Mouse (Mus musculus) heart, postnatal 0 days (tissue): Measurements from ENCODE around the gene Ubxn6. TPM values are rescaled to one million over a fixed set of nuclear protein-coding genes. Genes with fewer than 3 reads are reported as not detected.

ENCODE experiments used
- ATAC-seq: fragments of 200-750 bp; cut with Nextera tagmentation; 2 replicates; pipeline ENCODE4 v1.8.0; 2017; ENCODE audit warnings: low read depth, moderate number of reproducible peaks, moderate library complexity; ENCODE audit not compliant: insufficient read depth
- DNase-seq: peaks from one replicate; pipeline ENCODE4 v3.0.0-alpha.2; 2016; ENCODE audit warnings: low spot score
- H3K27ac ChIP-seq: fragments of 300-500 bp; sonication (generic); 2 replicates; pipeline ENCODE4 v1.5.1; 2014; ENCODE audit warnings: low read depth, mild to moderate bottlenecking
- H3K27me3 ChIP-seq: fragments of 300-500 bp; sonication (generic); 2 replicates; pipeline ENCODE4 v1.6.1; 2014; ENCODE audit warnings: low read length, mixed read lengths; ENCODE audit not compliant: control insufficient read depth, insufficient read depth
- H3K36me3 ChIP-seq: fragments of 300-500 bp; sonication (generic); replicated peaks from 2 replicates; pipeline ENCODE4 v1.6.1; 2014; ENCODE audit warnings: low read length, mixed read lengths; ENCODE audit not compliant: control insufficient read depth, insufficient read depth
- H3K4me1 ChIP-seq: fragments of 300-500 bp; sonication (generic); 2 replicates; pipeline ENCODE4 v1.6.1; 2014; ENCODE audit warnings: antibody characterized with exemption; ENCODE audit not compliant: control insufficient read depth, insufficient read depth
- H3K4me2 ChIP-seq: fragments of 300-500 bp; sonication (generic); 2 replicates; pipeline ENCODE4 v1.6.1; 2014; ENCODE audit warnings: low read depth, mild to moderate bottlenecking, low read length, moderate library complexity
- H3K4me3 ChIP-seq: fragments of 300-500 bp; sonication (generic); 2 replicates; pipeline ENCODE4 v1.5.1; 2014; ENCODE audit warnings: low read depth, low read length
- H3K9ac ChIP-seq: fragments of 300-500 bp; sonication (generic); replicated peaks from 2 replicates; pipeline ENCODE4 v1.6.1; 2014; ENCODE audit warnings: low read depth, low read length, mixed read lengths
- H3K9me3 ChIP-seq: fragments of 300-500 bp; sonication (generic); replicated peaks from 2 replicates; pipeline ENCODE4 v1.6.1; 2016; ENCODE audit warnings: low read length; ENCODE audit not compliant: control insufficient read depth
- CTCF ChIP-seq: IDR thresholded peaks from 2 replicates; pipeline ENCODE4 v1.5.1; 2016; ENCODE audit warnings: antibody characterized with exemption, control low read depth, low read depth
- EP300 ChIP-seq: IDR thresholded peaks from 2 replicates; pipeline ENCODE4 v1.6.1; 2016; ENCODE audit warnings: antibody characterized with exemption, low read depth
- WGBS: fragments of 180-500 bp; shearing (Covaris S2); extraction: QIAGEN DNeasy Blood & Tissue Kit; methylation state at CpG from one replicate; pipeline ENCODE4 v1.1.7; 2014; 5-methylcytosine and 5-hydroxymethylcytosine counted together
- polyA plus RNA-seq: library from polyadenylated mRNA; unstranded; fragments of >200 nt; fragmentation: Nextera tagmentation; extraction: Ambion mirVana; gene quantifications from 2 replicates; pipeline ENCODE4 v1.2.1, GENCODE M21; 2015
- total RNA-seq: library from RNA; depleted of rRNA; stranded (reverse); fragments of >200 nt; gene quantifications from 2 replicates; pipeline ENCODE4 v1.2.3, GENCODE M21; 2014; ENCODE audit warnings: low replicate concordance; rRNA removed

Gene Ubxn6
- total and polyA plus RNA-seq, 2 experiments from 2014 or later, result 58.2 to 68.1 TPM

- DNase-seq (no peak), ATAC-seq (no peak)
- Histone ChIP-seq H3K4me1 (peaks cover 46% of the 10 kb centered on the region), H3K4me3 (no peak overlapping the region), H3K4me2 (no peak overlapping the region), H3K27ac (peak overlapping the region; percentile 21; the same call in 1 of the 2 replicates), H3K36me3 (peaks cover 22% of the 10 kb centered on the region), H3K9me3 (no peaks in the 10 kb centered on the region), H3K27me3 (no peaks in the 10 kb centered on the region), H3K9ac (no peak overlapping the region)
- 86% methylated on average over 2 of the region's 2 CpGs for WGBS
- no peak for TF ChIP-seq EP300
- TF ChIP-seq CTCF, result no peak
Measured at GRCm38 (mm10) chr17:56022131-56022988, 52.5 kb downstream of the Ubxn6 start.

GRCm38 (mm10) chr17:56021161-56021910, 53.5 kb downstream of the Ubxn6 start:
- WGBS, result 85% methylated on average over 4 of the region's 4 CpGs
- Histone ChIP-seq H3K27ac (peak overlapping the region; percentile 16; the same call in 1 of the 2 replicates), H3K4me2 (no peak overlapping the region), H3K36me3 (peaks cover 32% of the 10 kb centered on the region), H3K4me1 (peaks cover 36% of the 10 kb centered on the region), H3K9ac (no peak overlapping the region), H3K9me3 (no peaks in the 10 kb centered on the region), H3K4me3 (no peak overlapping the region), H3K27me3 (no peaks in the 10 kb centered on the region)
- TF ChIP-seq EP300, result no peak
- no peak for TF ChIP-seq CTCF
- ATAC-seq, result no peak
- no peak for DNase-seq

- WGBS, result 86% methylated on average over 6 of the region's 6 CpGs
- no peak for DNase-seq
- peaks cover 28% of the 10 kb centered on the region for H3K4me1 ChIP-seq
- H3K9me3 ChIP-seq, result no peaks in the 10 kb centered on the region
- H3K9ac ChIP-seq, result no peak overlapping the region
- H3K27ac ChIP-seq, result peak overlapping the region; percentile 8; the same call in 1 of the 2 replicates
- TF ChIP-seq EP300 (no peak), CTCF (no peak)
- H3K4me3 ChIP-seq, result no peak overlapping the region
- no peaks in the 10 kb centered on the region for H3K27me3 ChIP-seq
- H3K4me2 ChIP-seq, result no peak overlapping the region
- ATAC-seq, result no peak
- peaks cover 40% of the 10 kb centered on the region for H3K36me3 ChIP-seq
Measured at GRCm38 (mm10) chr17:56020400-56021084, 54.3 kb downstream of the Ubxn6 start.

GRCm38 (mm10) chr17:56018347-56019131, 56.3 kb downstream of the Ubxn6 start:
- Histone ChIP-seq H3K27me3 (no peaks in the 10 kb centered on the region), H3K9me3 (no peaks in the 10 kb centered on the region), H3K27ac (no peak overlapping the region), H3K36me3 (peaks cover 51% of the 10 kb centered on the region), H3K9ac (no peak overlapping the region), H3K4me2 (no peak overlapping the region), H3K4me1 (peaks cover 9% of the 10 kb centered on the region), H3K4me3 (no peak overlapping the region)
- TF ChIP-seq CTCF (peak; percentile 56), EP300 (no peak)
- DNase-seq, result no peak
- 69% methylated on average over 20 of the region's 20 CpGs for WGBS
- ATAC-seq, result peak; percentile 32; the same call in 1 of the 2 replicates

GRCm38 (mm10) chr17:56017848-56018247, 57.0 kb downstream of the Ubxn6 start:
- peaks cover 56% of the 10 kb centered on the region for H3K36me3 ChIP-seq
- DNase-seq (no peak), ATAC-seq (no peak)
- peaks cover 7% of the 10 kb centered on the region for H3K4me1 ChIP-seq
- no peaks in the 10 kb centered on the region for H3K27me3 ChIP-seq
- TF ChIP-seq EP300 (no peak), CTCF (no peak)
- no peak overlapping the region for H3K4me2 ChIP-seq
- no peak overlapping the region for H3K9ac ChIP-seq
- 87% methylated on average over 7 of the region's 7 CpGs for WGBS
- H3K4me3 ChIP-seq, result no peak overlapping the region
- H3K27ac ChIP-seq, result no peak overlapping the region
- no peaks in the 10 kb centered on the region for H3K9me3 ChIP-seq

Other genes with a start within 250 kb of the Ubxn6 start
- 0.08 and 4.4 TPM in 2 replicates for gene Zfp119a, start 196.1 kb downstream of the Ubxn6 start, total RNA-seq
- 5.4 and 6.0 TPM in 2 replicates for gene Zfp119a, start 196.1 kb downstream of the Ubxn6 start, polyA plus RNA-seq
- gene Zfp959, start 182.9 kb downstream of the Ubxn6 start, total RNA-seq, result 3.1 and 8.2 TPM in 2 replicates
- 7.3 and 7.4 TPM in 2 replicates for gene Zfp959, start 182.9 kb downstream of the Ubxn6 start, polyA plus RNA-seq
- gene Zfp119b, start 125.5 kb downstream of the Ubxn6 start, total RNA-seq, result 2.9 and 3.8 TPM in 2 replicates
- gene Zfp119b, start 125.5 kb downstream of the Ubxn6 start, polyA plus RNA-seq, result 5.6 and 6.8 TPM in 2 replicates
- gene Ebi3, start 122.4 kb downstream of the Ubxn6 start, total RNA-seq, result not detected in 2 replicates
- gene Ebi3, start 122.4 kb downstream of the Ubxn6 start, polyA plus RNA-seq, result 0.37 and 1.1 TPM in 2 replicates
- 5.9 and 6.4 TPM in 2 replicates for gene Yju2, start 115.9 kb downstream of the Ubxn6 start, total RNA-seq
- gene Yju2, start 115.9 kb downstream of the Ubxn6 start, polyA plus RNA-seq, result 12.3 and 12.8 TPM in 2 replicates
- gene Shd, start 104.6 kb downstream of the Ubxn6 start, total RNA-seq, result 7.5 and 11.7 TPM in 2 replicates
- gene Shd, start 104.6 kb downstream of the Ubxn6 start, polyA plus RNA-seq, result 5.0 and 5.7 TPM in 2 replicates
- not detected in 2 replicates for gene Fsd1, start 88.5 kb downstream of the Ubxn6 start, total RNA-seq
- 0.26 and 0.51 TPM in 2 replicates for gene Fsd1, start 88.5 kb downstream of the Ubxn6 start, polyA plus RNA-seq
- 14.3 and 23.7 TPM in 2 replicates for gene Stap2, start 69.4 kb downstream of the Ubxn6 start, total RNA-seq
- gene Stap2, start 69.4 kb downstream of the Ubxn6 start, polyA plus RNA-seq, result 16.0 and 17.2 TPM in 2 replicates
- 100 and 114 TPM in 2 replicates for gene Mpnd, start 69.3 kb downstream of the Ubxn6 start, total RNA-seq
- gene Mpnd, start 69.3 kb downstream of the Ubxn6 start, polyA plus RNA-seq, result 42.5 and 42.9 TPM in 2 replicates
- gene Sh3gl1, start 38.4 kb downstream of the Ubxn6 start, total RNA-seq, result 45.8 and 61.1 TPM in 2 replicates
- 43.5 and 49.5 TPM in 2 replicates for gene Sh3gl1, start 38.4 kb downstream of the Ubxn6 start, polyA plus RNA-seq
- gene Chaf1a, start 34.6 kb downstream of the Ubxn6 start, total RNA-seq, result 2.8 and 8.3 TPM in 2 replicates
- gene Chaf1a, start 34.6 kb downstream of the Ubxn6 start, polyA plus RNA-seq, result 2.9 and 3.0 TPM in 2 replicates
- 23.9 and 35.9 TPM in 2 replicates for gene Hdgfl2, start 4.6 kb upstream of the Ubxn6 start, total RNA-seq
- 52.1 TPM in 2 replicates for gene Hdgfl2, start 4.6 kb upstream of the Ubxn6 start, polyA plus RNA-seq
- gene Plin4, start 34.8 kb upstream of the Ubxn6 start, total RNA-seq, result 47.4 and 88.5 TPM in 2 replicates
- 5.9 and 9.4 TPM in 2 replicates for gene Plin4, start 34.8 kb upstream of the Ubxn6 start, polyA plus RNA-seq
- 23.3 and 58.8 TPM in 2 replicates for gene Plin5, start 42.6 kb upstream of the Ubxn6 start, total RNA-seq
- 55.7 and 58.3 TPM in 2 replicates for gene Plin5, start 42.6 kb upstream of the Ubxn6 start, polyA plus RNA-seq
- gene Lrg1, start 47.0 kb upstream of the Ubxn6 start, total RNA-seq, result 4.5 and 5.1 TPM in 2 replicates
- 9.0 and 10.0 TPM in 2 replicates for gene Lrg1, start 47.0 kb upstream of the Ubxn6 start, polyA plus RNA-seq
- 7.9 and 10.4 TPM in 2 replicates for gene Sema6b, start 65.3 kb upstream of the Ubxn6 start, total RNA-seq
- 0.81 and 0.93 TPM in 2 replicates for gene Sema6b, start 65.3 kb upstream of the Ubxn6 start, polyA plus RNA-seq
- 3.4 and 16.5 TPM in 2 replicates for gene Tnfaip8l1, start 87.4 kb upstream of the Ubxn6 start, total RNA-seq
- 4.9 and 5.6 TPM in 2 replicates for gene Tnfaip8l1, start 87.4 kb upstream of the Ubxn6 start, polyA plus RNA-seq
- 42.9 and 43.2 TPM in 2 replicates for gene Mydgf, start 108.9 kb upstream of the Ubxn6 start, total RNA-seq
- gene Mydgf, start 108.9 kb upstream of the Ubxn6 start, polyA plus RNA-seq, result 50.2 and 52.0 TPM in 2 replicates
- gene Dpp9, start 143.9 kb upstream of the Ubxn6 start, total RNA-seq, result 25.9 and 29.0 TPM in 2 replicates
- 12.6 and 13.3 TPM in 2 replicates for gene Dpp9, start 143.9 kb upstream of the Ubxn6 start, polyA plus RNA-seq
- 82.1 and 84.3 TPM in 2 replicates for gene Fem1a, start 181.8 kb upstream of the Ubxn6 start, total RNA-seq
- 29.5 and 37.1 TPM in 2 replicates for gene Fem1a, start 181.8 kb upstream of the Ubxn6 start, polyA plus RNA-seq
- gene Ticam1, start 201.8 kb upstream of the Ubxn6 start, total RNA-seq, result 12.3 and 13.8 TPM in 2 replicates
- gene Ticam1, start 201.8 kb upstream of the Ubxn6 start, polyA plus RNA-seq, result 4.4 and 4.6 TPM in 2 replicates
- gene Plin3, start 217.8 kb upstream of the Ubxn6 start, total RNA-seq, result 76.8 and 78.5 TPM in 2 replicates
- gene Plin3, start 217.8 kb upstream of the Ubxn6 start, polyA plus RNA-seq, result 70.9 and 73.0 TPM in 2 replicates
- not detected in 2 replicates for gene Arrdc5, start 225.3 kb upstream of the Ubxn6 start, total RNA-seq
- not detected in 2 replicates for gene Arrdc5, start 225.3 kb upstream of the Ubxn6 start, polyA plus RNA-seq
- gene Uhrf1, start 228.3 kb upstream of the Ubxn6 start, total RNA-seq, result 26.8 and 33.8 TPM in 2 replicates
- 13.2 and 14.4 TPM in 2 replicates for gene Uhrf1, start 228.3 kb upstream of the Ubxn6 start, polyA plus RNA-seq